In the genomic region with DNA sequence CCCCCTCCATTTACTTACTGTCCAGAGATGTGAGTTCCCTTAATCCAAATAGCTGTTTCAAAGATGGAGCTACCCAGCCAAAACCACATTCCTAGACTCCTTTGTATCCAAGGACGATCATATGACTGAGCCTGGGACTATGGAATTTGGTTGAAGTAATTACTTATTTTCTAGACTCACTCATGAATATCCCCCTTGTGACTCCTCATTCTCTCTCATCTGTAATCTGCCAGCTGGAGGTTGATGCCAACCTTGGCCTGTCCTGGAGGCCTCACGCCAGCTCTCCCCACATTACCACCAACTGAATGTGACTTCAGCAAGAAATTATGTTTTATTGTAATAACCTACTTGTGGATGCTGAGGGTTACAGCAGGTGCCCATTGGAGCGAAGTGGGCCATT, we compare ENCODE assay signal across 13 mouse cellular contexts.
A peak's percentile ranks its signal among the peaks of the same experiment; 100 is the strongest.
DNase-seq lines count a peak whose midpoint lies in the region.
"Had no signal": no experiment of that assay in that cellular context is flagged by ENCODE, and none has a peak within 500 bp of the region (broad histone marks: within the 10 kb centered on the region; RNA-seq: fewer than 3 reads in every experiment).

No protein-coding gene starts in this region.

- DNase-seq in gastrocnemius, postnatal 10 days: peak; percentile 10
- no peak for DNase-seq in gastrocnemius, postnatal 25 days
- DNase-seq in kidney, postnatal 36 days: peak; percentile 38 to 44
- DNase-seq in kidney, postnatal 4 days: no peak
- peak; percentile 99 for DNase-seq in Muller cell, postnatal 12 days (ENCODE audit: inconsistent ontology term)
- peak; percentile 61 for DNase-seq in fibroblast of lung, adult 2 months (ENCODE audit: low read depth)
- no peak for DNase-seq in yolk sac, embryonic 10.5 days (ENCODE audit: low spot score)
- DNase-seq in right cerebral cortex, adult 18-20 months: no peak
- DNase-seq: adrenal gland, postnatal 36 days; embryo, embryonic 11 days; kidney, postnatal 14 days; layer of hippocampus, postnatal 36 days; thymus, postnatal 36 days had no signal

Comparison
In these comparisons a context has a peak if more than half of its experiments do, and no peak if none do; other contexts are left out.
1. DNase-seq: peak in gastrocnemius, postnatal 10 days (single experiment), kidney, postnatal 36 days (2 of 2), Muller cell, postnatal 12 days (single experiment) and fibroblast of lung, adult 2 months (single experiment); none in gastrocnemius, postnatal 25 days (single experiment), kidney, postnatal 4 days (0 of 2), yolk sac, embryonic 10.5 days (single experiment) and right cerebral cortex, adult 18-20 months (single experiment).